Mouse (Mus musculus) embryonic facial prominence, embryonic 13.5 days (tissue): ENCODE results near the gene Rab11fip3. TPM values are rescaled to one million over a fixed set of nuclear protein-coding genes. Genes with fewer than 3 reads are reported as not detected.
"Not testable (repeated sequence)": the region's sequence is repeated elsewhere in the genome, so short reads cannot be mapped to it uniquely, and the experiment has no call there.

Source experiments
- ATAC-seq: fragments of 200-750 bp; cut with Nextera tagmentation; 2 replicates; pipeline ENCODE4 v1.8.0; 2017; ENCODE audit warnings: low read depth; ENCODE audit not compliant: insufficient number of reproducible peaks, insufficient read depth, low FRiP score, low TSS enrichment
- H3K27ac ChIP-seq: fragments of 300-500 bp; sonication (generic); 2 replicates; pipeline ENCODE4 v1.5.1; 2015; ENCODE audit warnings: moderate library complexity, mild to moderate bottlenecking, inconsistent platforms
- H3K27me3 ChIP-seq: fragments of 300-500 bp; sonication (generic); 2 replicates; pipeline ENCODE4 v1.6.1; 2015; ENCODE audit warnings: mild to moderate bottlenecking, inconsistent platforms
- H3K36me3 ChIP-seq: fragments of 300-500 bp; sonication (generic); 2 replicates; pipeline ENCODE4 v1.6.1; 2015; ENCODE audit warnings: mild to moderate bottlenecking, inconsistent platforms
- H3K4me1 ChIP-seq: fragments of 300-500 bp; sonication (generic); 2 replicates; pipeline ENCODE4 v1.6.1; 2015; ENCODE audit warnings: inconsistent platforms
- H3K4me2 ChIP-seq: fragments of 300-500 bp; sonication (generic); 2 replicates; pipeline ENCODE4 v1.6.1; 2015; ENCODE audit warnings: moderate library complexity, mild to moderate bottlenecking, inconsistent platforms
- H3K4me3 ChIP-seq: fragments of 300-500 bp; sonication (generic); 2 replicates; pipeline ENCODE4 v1.5.1; 2015; ENCODE audit warnings: mild to moderate bottlenecking, inconsistent platforms
- H3K9ac ChIP-seq: fragments of 300-500 bp; sonication (generic); 2 replicates; pipeline ENCODE4 v1.6.1; 2015; ENCODE audit warnings: mild to moderate bottlenecking, inconsistent platforms
- H3K9me3 ChIP-seq: fragments of 300-500 bp; sonication (generic); 2 replicates; pipeline ENCODE4 v1.6.1; 2016; ENCODE audit warnings: inconsistent platforms
- WGBS: fragments of 180-500 bp; shearing (Covaris S2); methylation state at CpG from one replicate; pipeline ENCODE4 v1.1.7; 2015; ENCODE audit warnings: mixed read lengths; 5-methylcytosine and 5-hydroxymethylcytosine counted together
- polyA plus RNA-seq: library from polyadenylated mRNA; unstranded; fragments of >200 nt; fragmentation: Nextera tagmentation; extraction: Ambion mirVana; gene quantifications from 2 replicates; pipeline ENCODE4 v1.2.1, GENCODE M21; 2015

The Rab11fip3 gene
- polyA plus RNA-seq, 1 experiment from 2014 or later = 22.8 TPM

DNA sequence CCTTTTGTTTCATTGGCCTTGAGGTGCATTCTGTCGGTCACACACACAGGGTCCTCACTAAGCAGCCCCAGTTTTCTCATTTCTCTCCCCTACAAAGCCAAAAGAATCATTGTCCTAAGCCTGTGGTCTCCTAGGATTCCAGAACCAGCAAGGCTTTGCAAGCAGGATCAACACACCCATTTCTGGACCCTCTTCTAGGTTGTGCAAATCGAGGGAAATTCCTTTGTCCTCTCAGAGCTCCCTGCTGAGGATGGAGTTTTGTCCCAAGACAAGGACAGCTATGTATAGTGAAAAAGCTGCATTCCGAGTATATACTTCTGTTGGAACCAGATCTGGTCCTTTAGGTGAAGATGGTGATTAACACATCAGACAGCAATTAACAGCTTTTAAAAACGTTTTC lies 40.8 kb upstream of the Rab11fip3 start:
- Histone ChIP-seq H3K4me1 (peaks cover 13% of the 10 kb centered on the region), H3K9me3 (no peaks in the 10 kb centered on the region), H3K4me2 (no peak overlapping the region), H3K9ac (no peak overlapping the region), H3K27ac (no peak overlapping the region), H3K4me3 (no peak overlapping the region), H3K27me3 (peaks cover 58% of the 10 kb centered on the region), H3K36me3 (no peaks in the 10 kb centered on the region)
- WGBS = 17% methylated on average over 4 of the region's 4 CpGs
- ATAC-seq = no peak

DNA sequence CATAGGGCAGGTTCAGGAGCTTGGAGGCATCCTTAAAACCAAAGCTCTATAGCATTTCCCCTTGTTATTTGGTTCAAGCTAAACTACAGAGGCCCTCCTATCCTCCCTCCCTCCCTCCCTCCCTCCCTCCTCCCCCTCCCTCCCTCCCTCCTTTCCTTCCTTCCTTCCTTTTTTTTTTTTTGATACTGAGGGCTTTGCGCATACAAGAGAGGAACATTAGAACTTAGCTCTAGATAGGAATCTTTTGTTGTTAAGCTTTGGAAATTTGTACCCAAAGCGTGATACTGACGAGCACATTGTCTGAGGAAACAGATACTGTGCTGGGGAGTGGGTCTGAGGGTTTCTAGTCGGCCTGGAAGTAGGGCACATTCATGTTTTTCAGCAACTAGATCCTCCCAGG lies 36.3 kb upstream of the Rab11fip3 start:
- no peaks in the 10 kb centered on the region for H3K36me3 ChIP-seq
- no peak overlapping the region for H3K4me3 ChIP-seq
- H3K27me3 ChIP-seq = peaks cover 13% of the 10 kb centered on the region
- no peak overlapping the region for H3K9ac ChIP-seq
- no peaks in the 10 kb centered on the region for H3K9me3 ChIP-seq
- H3K4me1 ChIP-seq = no peaks in the 10 kb centered on the region
- ATAC-seq = no peak
- H3K4me2 ChIP-seq = no peak overlapping the region
- no peak overlapping the region for H3K27ac ChIP-seq
- 54% methylated on average over 4 of the region's 4 CpGs for WGBS

DNA sequence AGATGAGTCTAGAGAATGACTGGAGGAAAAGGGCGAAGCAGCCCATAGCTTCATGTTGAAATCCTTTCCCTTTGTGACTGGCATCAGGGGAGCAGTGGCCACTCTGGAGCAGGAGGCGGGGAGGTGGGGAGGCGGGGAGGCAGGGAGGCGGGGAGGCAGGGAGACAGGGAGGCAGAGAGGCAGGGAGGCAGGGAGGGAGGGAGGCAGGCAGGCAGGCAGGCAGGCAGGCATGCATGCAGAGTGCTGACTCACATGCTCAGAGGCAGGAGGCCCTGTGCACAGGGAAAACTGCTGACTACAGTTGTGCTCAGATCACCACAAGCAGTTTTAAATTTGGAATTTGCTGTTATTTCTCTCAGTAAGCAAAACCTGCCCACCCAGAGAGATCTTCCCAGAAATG lies 32.1 kb upstream of the Rab11fip3 start:
- WGBS = 45% methylated on average over 4 of the region's 4 CpGs
- no peak overlapping the region for H3K27ac ChIP-seq
- H3K27me3 ChIP-seq = no peaks in the 10 kb centered on the region
- H3K36me3 ChIP-seq = no peaks in the 10 kb centered on the region
- H3K4me2 ChIP-seq = no peak overlapping the region
- no peaks in the 10 kb centered on the region for H3K4me1 ChIP-seq
- no peak overlapping the region for H3K4me3 ChIP-seq
- H3K9ac ChIP-seq = no peak overlapping the region
- H3K9me3 ChIP-seq = no peaks in the 10 kb centered on the region
- no peak for ATAC-seq

DNA sequence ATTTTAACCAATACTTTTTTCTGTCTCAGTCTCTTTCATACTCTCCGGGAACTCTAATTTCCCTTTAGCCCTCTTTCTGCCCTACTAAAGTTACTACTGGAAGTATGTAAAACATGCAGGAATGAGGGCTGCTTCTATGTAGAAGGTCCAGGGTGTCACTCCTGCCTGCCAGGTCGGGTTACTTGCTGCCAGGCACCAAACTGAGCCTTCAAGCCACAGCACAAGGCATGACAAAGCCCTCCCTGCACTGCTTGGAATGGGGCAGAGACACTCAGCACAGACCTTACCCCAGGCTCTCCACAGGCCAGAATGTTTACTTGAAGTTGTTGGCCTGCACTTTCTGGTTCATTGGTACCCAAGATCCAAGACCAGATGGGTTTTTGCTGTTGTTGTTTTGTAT lies 30.8 kb upstream of the Rab11fip3 start:
- H3K36me3 ChIP-seq = no peaks in the 10 kb centered on the region
- ATAC-seq = no peak

DNA sequence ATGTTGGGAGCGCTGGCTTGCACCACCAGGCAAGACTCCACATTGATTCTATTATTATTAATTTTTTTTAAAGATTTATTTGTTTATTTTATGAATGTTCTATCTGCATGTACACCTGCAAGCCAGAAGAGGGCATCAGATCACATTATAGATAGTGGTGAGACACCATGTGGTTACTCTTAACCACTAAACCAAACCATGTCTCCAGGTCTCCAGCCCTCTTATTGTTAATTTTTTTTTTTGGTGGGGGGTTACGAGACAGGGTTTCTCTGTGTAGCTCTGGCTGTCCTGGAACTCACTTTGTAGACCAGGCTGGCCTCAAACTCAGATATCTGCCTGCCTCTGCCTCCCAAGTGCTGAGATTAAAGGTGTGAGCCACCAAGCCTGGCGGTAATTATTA lies 30.0 kb upstream of the Rab11fip3 start:
- not testable (repeated sequence) for H3K9me3 ChIP-seq, H3K4me1 ChIP-seq, H3K9ac ChIP-seq, H3K4me2 ChIP-seq, H3K4me3 ChIP-seq, ATAC-seq, H3K36me3 ChIP-seq, H3K27me3 ChIP-seq, H3K27ac ChIP-seq
- WGBS = 56% methylated on average over 3 of the region's 3 CpGs

More for the DNA sequence above, 30.8 kb upstream of the Rab11fip3 start:
- Histone ChIP-seq H3K27ac (no peak overlapping the region), H3K27me3 (no peaks in the 10 kb centered on the region), H3K4me1 (no peaks in the 10 kb centered on the region), H3K4me3 (no peak overlapping the region), H3K4me2 (no peak overlapping the region), H3K9me3 (no peaks in the 10 kb centered on the region), H3K9ac (no peak overlapping the region)
- WGBS = 28% methylated on average over 2 of the region's 2 CpGs

DNA sequence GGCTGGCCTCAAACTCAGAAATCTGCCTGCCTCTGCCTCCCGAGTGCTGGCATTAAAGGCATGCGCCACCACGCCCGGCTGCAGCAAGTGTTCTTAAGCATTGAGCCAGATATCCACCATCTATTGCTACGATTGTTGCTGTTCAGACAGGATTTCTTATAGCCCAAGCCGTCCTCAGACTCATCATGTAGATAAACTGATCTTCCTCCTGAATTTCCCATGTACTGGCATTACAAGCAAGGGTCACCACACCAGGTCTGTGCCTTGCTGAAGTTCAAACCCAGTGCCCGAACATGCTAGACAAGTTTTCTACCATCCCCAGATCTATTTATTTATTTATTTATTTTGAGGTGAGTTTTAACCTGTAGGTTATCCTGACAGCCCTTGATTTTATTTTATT lies 29.1 kb upstream of the Rab11fip3 start:
- no peak overlapping the region for H3K9ac ChIP-seq
- no peaks in the 10 kb centered on the region for H3K36me3 ChIP-seq
- no peak overlapping the region for H3K27ac ChIP-seq
- peaks cover 9% of the 10 kb centered on the region for H3K4me1 ChIP-seq
- no peak overlapping the region for H3K4me3 ChIP-seq
- ATAC-seq = no peak
- H3K4me2 ChIP-seq = no peak overlapping the region
- no peaks in the 10 kb centered on the region for H3K27me3 ChIP-seq
- H3K9me3 ChIP-seq = no peaks in the 10 kb centered on the region
- 90% methylated on average over 7 of the region's 7 CpGs for WGBS

DNA sequence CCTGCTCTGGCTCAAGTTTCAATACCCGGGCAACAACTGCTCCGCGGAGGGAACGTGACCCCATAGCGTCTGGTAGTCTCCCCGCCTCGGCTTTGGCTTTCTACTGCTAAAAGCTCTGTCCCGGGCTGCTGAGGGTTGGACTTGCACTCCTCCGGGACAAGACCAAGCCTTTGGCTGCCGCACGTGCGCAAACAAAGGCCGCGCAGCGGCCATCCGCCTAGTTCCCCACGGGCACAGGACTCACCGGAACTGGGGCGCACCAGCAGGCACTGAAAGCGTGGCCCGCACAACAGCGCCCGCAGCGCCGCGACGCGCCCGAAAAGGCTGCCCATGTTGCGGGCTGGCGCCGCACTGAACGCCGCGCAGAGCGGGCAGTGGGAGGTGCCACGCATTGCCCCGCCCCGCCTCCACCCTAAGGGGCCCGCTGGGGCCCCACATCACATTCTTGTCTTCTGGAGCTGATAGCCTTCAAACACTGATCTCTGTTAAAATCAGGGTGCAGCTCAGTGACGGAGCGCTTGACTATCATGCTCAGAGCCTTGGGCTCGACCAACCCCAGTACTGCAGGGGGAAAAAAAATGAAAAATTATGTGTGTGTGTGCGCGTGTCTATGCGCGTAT lies 25.9 kb upstream of the Rab11fip3 start, which contains the start of gene Nme4:
Gene Nme4, minus strand, starts transcription at position 482 of the 620 bp plus-strand sequence.
- peaks cover 14% of the 10 kb centered on the region for H3K36me3 ChIP-seq
- peak within 1 kb of the TSS; percentile 74 for H3K4me3 ChIP-seq
- H3K27ac ChIP-seq = peak within 1 kb of the TSS; percentile 76
- peak within 1 kb of the TSS; percentile 72 for H3K4me2 ChIP-seq
- ATAC-seq = peak; percentile 60
- H3K4me1 ChIP-seq = peaks cover 9% of the 10 kb centered on the region
- no peaks in the 10 kb centered on the region for H3K27me3 ChIP-seq
- H3K9me3 ChIP-seq = no peaks in the 10 kb centered on the region
- 2% methylated on average over 47 of the region's 47 CpGs for WGBS
- H3K9ac ChIP-seq = peak within 1 kb of the TSS; percentile 88

DNA sequence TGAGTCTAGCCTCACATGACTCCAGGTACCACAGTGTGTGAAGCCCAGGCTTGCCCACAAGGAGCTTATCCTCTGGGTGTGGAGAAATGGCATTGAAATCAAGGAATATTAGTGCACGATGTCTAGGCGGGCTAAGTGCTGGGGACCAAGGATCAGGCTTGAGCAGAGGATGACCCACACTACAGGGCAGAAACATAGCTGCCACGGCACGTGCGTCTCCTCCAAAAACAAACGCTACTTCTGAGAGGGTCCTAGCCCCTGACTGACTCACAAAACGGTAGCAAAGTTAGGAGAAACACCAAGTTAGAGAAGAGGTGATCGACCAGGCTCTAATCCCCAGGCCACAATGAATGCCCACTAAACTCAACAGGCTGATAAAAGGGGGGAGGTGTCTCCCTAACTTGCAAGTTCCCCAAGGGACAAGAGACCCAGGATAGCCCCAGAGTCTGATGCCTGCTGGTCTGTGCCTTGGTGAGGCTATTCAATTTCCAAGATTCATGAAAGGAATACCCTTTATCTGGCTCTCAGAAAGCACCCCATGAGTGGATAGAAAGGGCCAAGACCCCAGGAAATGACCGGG lies 25.3 kb upstream of the Rab11fip3 start:
- Histone ChIP-seq H3K9me3 (no peaks in the 10 kb centered on the region), H3K27ac (peak overlapping the region; percentile 76), H3K36me3 (peaks cover 14% of the 10 kb centered on the region), H3K27me3 (no peaks in the 10 kb centered on the region), H3K4me2 (peak overlapping the region; percentile 72), H3K4me1 (peaks cover 12% of the 10 kb centered on the region), H3K4me3 (peak overlapping the region; percentile 74), H3K9ac (peak overlapping the region; percentile 88)
- no peak for ATAC-seq
- WGBS = 21% methylated on average over 9 of the region's 9 CpGs

DNA sequence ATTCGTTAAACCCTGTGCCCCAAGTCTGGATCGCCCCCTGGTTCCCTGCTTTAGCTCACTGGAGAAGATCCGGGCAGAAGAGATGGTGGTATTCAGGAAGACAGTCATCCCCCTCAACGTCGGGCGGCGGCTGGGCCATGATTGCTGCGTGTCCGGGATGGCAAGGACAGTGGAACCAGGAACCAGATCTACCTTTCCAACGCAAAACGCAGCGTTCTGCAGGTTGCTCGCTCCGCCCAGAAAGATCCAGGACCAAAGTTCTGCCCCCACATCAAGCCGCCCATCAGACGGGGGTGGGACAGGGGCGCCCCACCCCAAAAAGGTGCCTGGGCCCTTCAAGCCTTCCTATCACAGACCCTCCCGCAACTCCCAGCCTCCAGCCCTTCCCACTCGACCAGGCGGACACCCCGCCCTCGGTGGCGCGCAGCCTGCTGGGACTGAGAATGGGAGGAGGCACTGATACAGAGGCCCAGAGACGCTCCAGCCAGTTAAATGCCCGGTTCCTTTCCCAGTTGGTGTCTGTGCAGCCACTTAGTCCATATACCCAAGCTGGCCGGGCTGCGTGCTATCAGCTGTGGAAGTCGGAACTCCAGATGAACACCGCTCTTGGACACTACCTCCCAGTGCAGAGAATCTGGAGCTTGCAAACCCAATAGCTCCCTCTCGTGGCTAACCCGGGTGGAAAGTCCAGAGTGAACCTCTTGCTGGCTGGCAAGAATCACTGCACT lies 20.7 kb upstream of the Rab11fip3 start, which contains the start of gene Decr2:
Gene Decr2, minus strand, starts transcription at position 433 of the 728 bp plus-strand sequence.
- peaks cover 29% of the 10 kb centered on the region for H3K36me3 ChIP-seq
- H3K9me3 ChIP-seq = no peaks in the 10 kb centered on the region
- H3K27me3 ChIP-seq = no peaks in the 10 kb centered on the region
- peak within 1 kb of the TSS; percentile 78 for H3K4me2 ChIP-seq
- peak within 1 kb of the TSS; percentile 79 for H3K9ac ChIP-seq
- peak within 1 kb of the TSS; percentile 63 for H3K4me3 ChIP-seq
- ATAC-seq = peak; percentile 86
- H3K27ac ChIP-seq = peak within 1 kb of the TSS; percentile 86
- peaks cover 17% of the 10 kb centered on the region for H3K4me1 ChIP-seq
- whole genome bisulfite sequencing = 3% methylated on average over 32 of the region's 32 CpGs

DNA sequence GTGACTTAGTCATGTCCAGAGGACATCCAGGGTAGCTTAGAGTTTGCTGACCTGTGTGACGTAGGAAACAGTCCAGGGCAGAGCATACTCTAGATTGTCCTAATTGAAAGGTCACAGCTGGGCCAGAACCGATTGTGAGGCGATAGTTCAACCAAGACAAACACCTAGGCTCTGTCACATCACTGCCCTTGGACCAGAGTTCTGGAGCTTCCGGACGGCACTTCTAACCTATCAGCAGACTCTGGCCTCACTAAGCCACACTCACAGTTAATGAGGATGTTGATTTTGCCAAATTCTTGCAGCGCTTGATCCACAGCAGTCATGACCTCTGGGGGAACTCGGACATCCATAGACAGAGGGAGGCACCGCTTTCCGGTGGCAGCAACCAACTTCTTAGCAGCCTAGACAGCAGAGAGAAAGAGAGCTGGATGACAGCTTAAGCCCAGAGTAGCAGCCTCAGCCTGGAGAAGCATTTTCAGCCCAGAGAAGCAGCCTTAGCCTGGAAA lies 17.8 kb upstream of the Rab11fip3 start:
- peaks cover 9% of the 10 kb centered on the region; the same call in 1 of the 2 replicates for H3K4me1 ChIP-seq
- no peak overlapping the region for H3K27ac ChIP-seq
- peaks cover 35% of the 10 kb centered on the region for H3K36me3 ChIP-seq
- no peak for ATAC-seq
- H3K4me3 ChIP-seq = no peak overlapping the region
- H3K27me3 ChIP-seq = no peaks in the 10 kb centered on the region
- no peak overlapping the region for H3K9ac ChIP-seq
- H3K4me2 ChIP-seq = no peak overlapping the region
- 92% methylated on average over 9 of the region's 9 CpGs for WGBS
- H3K9me3 ChIP-seq = no peaks in the 10 kb centered on the region

DNA sequence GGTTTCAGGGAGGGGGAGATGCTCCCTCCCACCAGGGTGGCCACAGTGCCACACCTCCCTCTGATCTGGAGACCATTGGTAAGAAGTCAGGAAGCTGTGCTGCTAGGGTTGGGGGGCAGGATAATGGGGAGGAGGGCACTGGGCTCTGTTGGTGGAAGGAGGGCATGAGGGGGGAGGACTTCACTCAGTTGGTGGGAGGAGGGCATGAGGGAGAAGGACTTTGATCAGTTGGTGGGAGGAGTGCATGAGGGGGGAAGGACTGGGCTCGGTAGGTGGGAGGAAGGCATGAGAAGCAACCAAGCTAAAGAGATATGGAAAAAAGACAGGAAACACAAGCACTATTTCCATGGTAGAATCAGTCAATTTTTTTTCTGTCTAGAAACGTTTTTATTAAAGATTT lies 11.5 kb upstream of the Rab11fip3 start:
- 52% methylated on average over 2 of the region's 2 CpGs for WGBS
- Histone ChIP-seq H3K4me2 (no peak overlapping the region), H3K36me3 (peaks cover 20% of the 10 kb centered on the region), H3K27ac (no peak overlapping the region), H3K9ac (no peak overlapping the region), H3K4me3 (no peak overlapping the region), H3K4me1 (no peaks in the 10 kb centered on the region), H3K9me3 (no peaks in the 10 kb centered on the region), H3K27me3 (no peaks in the 10 kb centered on the region)
- no peak for ATAC-seq
